Comparison of ENCODE assay signal across 17 mouse cellular contexts in genomic region chr15:59775781-59776180, GRCm38 (mm10).
DNase-seq lines count a peak whose midpoint lies in the region; ATAC-seq and TF ChIP-seq lines count a peak whose summit lies in the region.
"Had no signal": no experiment of that assay in that cellular context is flagged by ENCODE, and none has a peak within 500 bp of the region (broad histone marks: within the 10 kb centered on the region; RNA-seq: fewer than 3 reads in every experiment).

No protein-coding gene starts in this region.

- H3K4me3 ChIP-seq in heart, embryonic 12.5 days: no peak overlapping the region
- H3K4me3 ChIP-seq in lung, adult 2 months (replicated peaks; ENCODE audit: extremely low read depth, low read depth, low read length): no peak overlapping the region
- no peak overlapping the region for H3K4me3 ChIP-seq in heart, embryonic 15.5 days
- H3K4me3 ChIP-seq: embryonic facial prominence, embryonic 12.5 days; limb, embryonic 13.5 days had no signal

- ATAC-seq in heart, embryonic 12.5 days (ENCODE audit: insufficient number of reproducible peaks, low FRiP score): no peak
- ATAC-seq in heart, embryonic 15.5 days (replicated peaks; ENCODE audit: insufficient number of reproducible peaks, insufficient read depth, low FRiP score, low read depth): no peak
- ATAC-seq: hindbrain, postnatal 0 days; liver, postnatal 0 days had no signal

- no peak overlapping the region for H3K9ac ChIP-seq in heart, embryonic 12.5 days
- H3K9ac ChIP-seq in heart, embryonic 15.5 days: no peak overlapping the region
- H3K9ac ChIP-seq: embryonic facial prominence, embryonic 12.5 days; limb, embryonic 13.5 days; liver, postnatal 0 days had no signal

- H3K4me2 ChIP-seq in heart, embryonic 12.5 days: no peak overlapping the region
- H3K4me2 ChIP-seq in heart, embryonic 15.5 days: no peak overlapping the region
- H3K4me2 ChIP-seq: embryonic facial prominence, embryonic 12.5 days; limb, embryonic 13.5 days had no signal

- H3K4me1 ChIP-seq in heart, embryonic 12.5 days (replicated peaks): peaks cover 4% of the 10 kb centered on the region
- 0 out of 2 replicates have a peak, but pooled peaks cover 2% of the 10 kb centered on the region for H3K4me1 ChIP-seq in lung, adult 2 months (ENCODE audit: control insufficient read depth, insufficient read depth, low read length)
- peaks cover 20% of the 10 kb centered on the region for H3K4me1 ChIP-seq in heart, embryonic 15.5 days (replicated peaks)
- H3K4me1 ChIP-seq: embryonic facial prominence, embryonic 12.5 days; limb, embryonic 13.5 days had no signal

- no peak for TF ChIP-seq CTCF in lung, adult 2 months (IDR thresholded peaks at IDR 0.05; ENCODE audit: insufficient read depth, low read length)

- H3K36me3 ChIP-seq in heart, embryonic 12.5 days: no peaks in the 10 kb centered on the region
- no peaks in the 10 kb centered on the region for H3K36me3 ChIP-seq in heart, embryonic 15.5 days
- H3K36me3 ChIP-seq: embryonic facial prominence, embryonic 12.5 days; limb, embryonic 13.5 days had no signal

- 76% methylated on average over 3 of the region's 3 CpGs for WGBS in heart, embryonic 12.5 days
- 70% methylated on average over 3 of the region's 3 CpGs for WGBS in lung, adult 2 months
- 64% methylated on average over 3 of the region's 3 CpGs for WGBS in heart, embryonic 15.5 days

- no peaks in the 10 kb centered on the region for H3K27me3 ChIP-seq in heart, embryonic 12.5 days (replicated peaks)
- no peaks in the 10 kb centered on the region for H3K27me3 ChIP-seq in heart, embryonic 15.5 days
- H3K27me3 ChIP-seq: embryonic facial prominence, embryonic 12.5 days; limb, embryonic 13.5 days had no signal

- TF ChIP-seq POLR2A in lung, adult 2 months (IDR thresholded peaks at IDR 0.05; ENCODE audit: borderline replicate concordance, extremely low read depth, low read depth, low read length): no peak

- peak; percentile 51 to 56 for DNase-seq in heart, adult 18-20 months
- peak; percentile 16 for DNase-seq in lung, postnatal 25 days (ENCODE audit: low spot score)
- DNase-seq in lung, adult 2 months: no peak
- DNase-seq in adrenal gland, postnatal 25 days: peak; percentile 12
- no peak for DNase-seq in spleen, postnatal 10 days (ENCODE audit: low spot score in 2 of 2)
- DNase-seq in T-cell, adult 2 months (ENCODE audit: low spot score): no peak
- DNase-seq: cerebellum, adult 11-12 months; kidney, adult 18-20 months; kidney, postnatal 36 days; layer of hippocampus, postnatal 36 days; liver, postnatal 0 days; midbrain, embryonic 14.5 days had no signal

- peaks cover 7% of the 10 kb centered on the region for H3K9me3 ChIP-seq in heart, embryonic 12.5 days (replicated peaks)
- no peaks in the 10 kb centered on the region; the same call in 1 of the 2 replicates for H3K9me3 ChIP-seq in heart, embryonic 15.5 days (replicated peaks)

- H3K27ac ChIP-seq in heart, embryonic 12.5 days (ENCODE audit: poor library complexity, severe bottlenecking): no peak overlapping the region
- H3K27ac ChIP-seq in heart, embryonic 15.5 days: peak overlapping the region; percentile 22
- H3K27ac ChIP-seq: embryonic facial prominence, embryonic 12.5 days; hindbrain, postnatal 0 days; limb, embryonic 13.5 days had no signal

Comparison
In these comparisons a context has a peak if more than half of its experiments do, and no peak if none do; other contexts are left out.
1. DNase-seq: peak in heart, adult 18-20 months (2 of 2), lung, postnatal 25 days (single experiment) and adrenal gland, postnatal 25 days (single experiment); none in lung, adult 2 months (single experiment), spleen, postnatal 10 days (0 of 2) and T-cell, adult 2 months (single experiment).